Mouse (Mus musculus): Measurements from ENCODE around the gene Olfr231.

Olfr231 gene

GRCm38 (mm10) chr1:174121062-174121461 is at the start of gene Olfr231:
Gene Olfr231 (minus strand): TSS chr1:174121162.
- DNase-seq: no peak

- DNase-seq: no peak
Measured at GRCm38 (mm10) chr1:174169024-174169423, 48.1 kb upstream of the Olfr231 start.

- no peak for DNase-seq
Measured at GRCm38 (mm10) chr1:174159095-174159494, 38.1 kb upstream of the Olfr231 start.

GRCm38 (mm10) chr1:174158512-174158911 is 37.5 kb upstream of the Olfr231 start:
- no peak for DNase-seq

GRCm38 (mm10) chr1:174157622-174158021 is 36.7 kb upstream of the Olfr231 start:
- no peak for DNase-seq

- DNase-seq: no peak
Measured at GRCm38 (mm10) chr1:174155333-174155732, 34.4 kb upstream of the Olfr231 start, which contains the start of gene Olfr420. Gene Olfr420 (plus strand): TSS chr1:174155633.

- no peak for DNase-seq
Measured at GRCm38 (mm10) chr1:174149289-174149688, 28.3 kb upstream of the Olfr231 start.

GRCm38 (mm10) chr1:174146696-174147095 is 25.7 kb upstream of the Olfr231 start:
- no peak for DNase-seq

GRCm38 (mm10) chr1:174141384-174141783 is 20.4 kb upstream of the Olfr231 start:
- DNase-seq: no peak

GRCm38 (mm10) chr1:174131999-174132398 is 11.0 kb upstream of the Olfr231 start:
- no peak for DNase-seq

- DNase-seq: no peak
Measured at GRCm38 (mm10) chr1:174131217-174131616, 10.3 kb upstream of the Olfr231 start, which contains the start of gene Olfr424. Gene Olfr424 (plus strand): TSS chr1:174131517.

- DNase-seq: no peak
Measured at GRCm38 (mm10) chr1:174103735-174104134, 17.2 kb downstream of the Olfr231 start.

- no peak for DNase-seq
Measured at GRCm38 (mm10) chr1:174096591-174096990, 24.4 kb downstream of the Olfr231 start, which contains the start of gene Olfr427. Gene Olfr427 (plus strand): TSS chr1:174096891.

- no peak for DNase-seq
Measured at GRCm38 (mm10) chr1:174084031-174084430, 36.9 kb downstream of the Olfr231 start, which contains the start of gene Olfr429. Gene Olfr429 (plus strand): TSS chr1:174084331.

GRCm38 (mm10) chr1:174066305-174066704 is 54.7 kb downstream of the Olfr231 start, which contains the start of gene Olfr430:
Gene Olfr430 (plus strand): TSS chr1:174066605.
- no peak for DNase-seq
